Mouse (Mus musculus): ENCODE data around the gene Polr3b.

GRCm38 (mm10) chr10:84645940-84646339 is 23.8 kb downstream of the Polr3b start:
- TF ChIP-seq CTCF (IDR thresholded peaks at IDR 0.05; ENCODE audit: control insufficient read depth, insufficient read depth, insufficient replicate concordance, low read depth, low read length), result no peak
- no peak for TF ChIP-seq POLR2A (IDR thresholded peaks at IDR 0.05; ENCODE audit: control insufficient read depth, low read depth, low read length)
